Mouse (Mus musculus): Measurements from ENCODE around the gene 4931428L18Rik.

4931428L18Rik gene

GRCm38 (mm10) chr1:31222564-31222963 is at the start of gene 4931428L18Rik, which contains the start of gene Pih1d3:
TSS of gene 4931428L18Rik (minus strand) at chr1:31222684.
TSS of gene Pih1d3 (plus strand) at chr1:31222838.
- DNase-seq, result no peak

GRCm38 (mm10) chr1:31260218-31260923 is 37.9 kb upstream of the 4931428L18Rik start:
- DNase-seq, result no peak

GRCm38 (mm10) chr1:31233319-31234036 is 11.0 kb upstream of the 4931428L18Rik start:
- DNase-seq, result peak; percentile 31

- DNase-seq, result peak; percentile 20
Measured at GRCm38 (mm10) chr1:31220599-31221250, 1.8 kb downstream of the 4931428L18Rik start.

GRCm38 (mm10) chr1:31214831-31215230 is 7.7 kb downstream of the 4931428L18Rik start:
- no peak for DNase-seq

GRCm38 (mm10) chr1:31210144-31210543 is 12.3 kb downstream of the 4931428L18Rik start:
- DNase-seq, result peak; percentile 26

GRCm38 (mm10) chr1:31205770-31206169 is 16.7 kb downstream of the 4931428L18Rik start:
- no peak for DNase-seq

GRCm38 (mm10) chr1:31205346-31205745 is 17.1 kb downstream of the 4931428L18Rik start:
- no peak for DNase-seq

GRCm38 (mm10) chr1:31203771-31204170 is 18.7 kb downstream of the 4931428L18Rik start:
- peak; percentile 16 for DNase-seq

- no peak for DNase-seq
Measured at GRCm38 (mm10) chr1:31196959-31197358, 25.5 kb downstream of the 4931428L18Rik start.

- no peak for DNase-seq
Measured at GRCm38 (mm10) chr1:31195633-31196032, 26.9 kb downstream of the 4931428L18Rik start.

- DNase-seq, result no peak
Measured at GRCm38 (mm10) chr1:31190237-31190866, 32.1 kb downstream of the 4931428L18Rik start.

- peak; percentile 72 for DNase-seq
Measured at GRCm38 (mm10) chr1:31178264-31178663, 44.2 kb downstream of the 4931428L18Rik start.

GRCm38 (mm10) chr1:31176101-31176500 is 46.4 kb downstream of the 4931428L18Rik start, which contains the start of gene Lgsn:
TSS of gene Lgsn (plus strand) at chr1:31176401.
- no peak for DNase-seq

- peak; percentile 12 for DNase-seq
Measured at GRCm38 (mm10) chr1:31175401-31175800, 47.1 kb downstream of the 4931428L18Rik start.

GRCm38 (mm10) chr1:31165326-31166121 is 57.0 kb downstream of the 4931428L18Rik start:
- no peak for DNase-seq

- no peak for DNase-seq
Measured at GRCm38 (mm10) chr1:31164527-31165189, 57.8 kb downstream of the 4931428L18Rik start.

- no peak for DNase-seq
Measured at GRCm38 (mm10) chr1:31156884-31157283, 65.6 kb downstream of the 4931428L18Rik start.

- DNase-seq, result no peak
Measured at GRCm38 (mm10) chr1:31156185-31156584, 66.3 kb downstream of the 4931428L18Rik start.

GRCm38 (mm10) chr1:31153793-31154349 is 68.6 kb downstream of the 4931428L18Rik start:
- peak; percentile 61 for DNase-seq

GRCm38 (mm10) chr1:31152799-31153426 is 69.6 kb downstream of the 4931428L18Rik start:
- DNase-seq, result no peak

Measured in layer of hippocampus, adult 9-11 months (tissue).